Mouse (Mus musculus) spleen, adult 12 weeks (tissue): ENCODE data around the gene Homer1.

Experiments used
- DNase-seq: peaks from one replicate; pipeline ENCODE4 v3.0.0; 2022; ENCODE audit warnings: low spot score

Gene Homer1

DNA sequence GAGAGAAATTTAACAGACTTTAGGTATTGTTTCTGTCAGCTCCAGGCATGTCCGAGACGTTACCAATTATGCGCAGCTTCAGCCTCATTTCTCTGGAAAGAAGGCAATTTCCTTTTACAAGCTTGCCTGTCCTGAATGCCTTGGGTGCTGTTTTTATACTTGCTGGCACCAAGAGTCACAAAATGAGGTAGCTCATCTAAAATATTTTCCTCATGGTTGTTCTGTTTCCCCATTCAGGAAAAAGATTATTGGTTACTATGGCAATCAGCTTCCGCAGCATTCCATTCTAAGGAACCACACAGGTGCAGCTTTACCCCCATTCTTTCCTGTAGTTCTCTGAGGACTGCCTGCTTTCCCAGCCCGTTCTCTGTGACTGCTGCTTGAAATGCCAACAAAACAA is at the start of gene Homer1:
Gene Homer1, plus strand, starts transcription at position 320 of the 400 bp plus-strand sequence.
- no peak for DNase-seq

DNA sequence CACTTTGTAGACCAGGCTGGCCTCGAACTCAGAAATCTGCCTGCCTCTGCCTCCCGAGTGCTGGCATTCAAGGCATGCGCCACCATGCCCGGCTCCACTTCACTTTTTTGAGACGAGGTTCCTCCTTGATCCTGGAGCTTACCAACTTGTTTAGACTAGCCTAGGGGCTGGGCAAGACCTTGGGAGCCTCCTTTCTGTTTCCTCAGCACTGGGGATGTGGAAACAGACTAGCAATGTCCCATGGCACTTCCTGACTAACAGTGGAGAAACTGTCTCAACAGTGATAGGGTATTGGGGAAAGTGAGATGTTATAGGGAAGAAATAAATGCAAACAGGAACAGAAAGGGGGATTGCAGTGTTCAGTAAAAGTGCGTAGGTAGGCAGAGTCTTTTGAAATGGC is 47.7 kb upstream of the Homer1 start:
- DNase-seq = no peak

DNA sequence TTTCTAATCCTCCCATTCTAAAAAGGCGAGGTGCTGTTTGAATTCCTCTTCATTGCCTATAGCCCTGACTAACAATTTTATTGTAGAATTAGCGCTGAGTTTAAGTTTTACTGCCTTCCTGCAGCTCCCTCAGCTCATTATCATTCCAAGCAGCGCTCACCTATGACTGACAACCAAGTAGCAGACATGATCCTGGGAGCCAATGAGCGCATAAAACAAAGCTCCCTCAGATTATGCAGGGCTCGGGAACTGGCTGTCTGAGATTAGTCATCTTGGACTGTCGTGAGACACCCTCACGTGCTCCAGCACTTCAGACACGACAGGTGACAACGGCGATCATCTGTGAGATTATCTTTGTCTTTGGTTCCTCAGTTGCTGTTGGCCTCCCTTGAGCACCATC is 47.3 kb upstream of the Homer1 start:
- DNase-seq = no peak

DNA sequence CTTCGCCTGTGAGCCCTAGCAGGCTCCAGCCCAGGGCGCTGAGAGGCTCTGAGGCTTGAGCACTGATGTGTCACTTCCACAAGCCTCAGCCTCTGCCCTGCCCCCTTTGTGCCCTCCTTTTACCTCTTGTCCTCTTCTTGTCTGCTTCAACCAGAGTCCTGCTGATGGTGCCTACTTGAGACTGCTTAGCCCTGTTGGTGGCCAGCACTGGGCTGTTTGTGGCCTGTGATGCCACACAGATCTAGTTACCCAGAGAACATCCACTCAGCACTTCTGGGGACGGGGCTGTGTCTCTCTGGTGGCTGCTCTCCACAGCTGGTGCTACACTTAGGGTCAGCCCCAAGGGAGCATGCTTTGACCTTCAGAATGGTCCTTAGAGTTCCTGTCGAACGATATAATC is 46.5 kb upstream of the Homer1 start:
- no peak for DNase-seq

DNA sequence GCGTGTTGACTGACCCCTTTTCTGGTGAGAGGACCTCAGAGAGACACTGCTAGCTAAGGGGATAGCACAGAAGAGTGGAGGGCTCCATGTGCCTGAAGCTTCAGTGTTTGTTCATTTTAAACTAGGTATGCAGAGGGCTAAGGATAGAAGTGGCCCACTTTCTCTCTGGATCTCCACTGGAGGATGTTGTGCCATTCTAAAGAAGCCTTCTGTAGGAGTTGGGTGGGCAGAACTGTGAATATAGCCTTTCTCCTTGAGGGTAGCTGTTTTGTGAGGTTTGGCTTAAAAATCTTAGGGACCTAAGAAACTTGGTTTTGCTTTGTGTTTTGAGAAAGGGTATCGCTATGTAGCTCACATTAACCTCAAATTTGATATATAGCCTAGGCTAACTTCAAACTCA is 32.3 kb upstream of the Homer1 start:
- no peak for DNase-seq

DNA sequence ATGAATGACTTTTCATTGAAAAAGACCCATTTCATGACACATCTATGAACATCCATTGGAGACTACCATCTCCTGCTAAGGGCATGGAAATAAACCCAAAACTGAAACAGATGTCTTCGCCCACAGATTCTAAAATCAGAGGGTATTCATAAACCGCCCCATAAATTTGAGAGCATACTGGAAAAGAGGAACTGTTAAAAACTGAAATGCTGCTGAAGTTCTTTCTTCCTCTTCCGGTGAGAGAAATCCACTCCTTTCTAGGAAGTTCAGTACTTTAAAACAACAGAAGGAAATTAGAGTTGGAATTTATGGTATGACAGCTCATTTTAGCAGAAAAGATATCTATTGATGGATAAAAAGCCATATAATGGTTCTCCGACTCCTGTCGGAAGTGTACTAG is 1.1 kb downstream of the Homer1 start:
- DNase-seq = no peak

DNA sequence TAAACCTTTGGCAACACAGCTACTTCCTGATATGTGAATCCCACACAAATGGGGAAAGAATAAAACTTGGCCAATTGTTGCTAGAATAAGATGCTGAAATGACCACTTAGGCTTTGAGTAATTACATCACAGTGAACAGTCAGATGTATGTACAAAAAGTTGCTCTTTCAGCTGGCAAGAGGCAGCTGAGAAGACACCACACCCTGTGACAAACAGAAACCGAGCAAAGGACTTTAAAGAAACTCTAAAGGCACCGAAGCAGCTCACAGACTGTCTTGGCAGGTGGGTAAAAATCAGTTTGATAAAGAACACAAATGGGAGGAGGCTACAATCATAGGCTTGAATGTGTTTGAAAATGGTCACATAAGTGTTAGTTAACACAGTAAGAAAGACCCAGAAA is 1.6 kb downstream of the Homer1 start:
- no peak for DNase-seq

DNA sequence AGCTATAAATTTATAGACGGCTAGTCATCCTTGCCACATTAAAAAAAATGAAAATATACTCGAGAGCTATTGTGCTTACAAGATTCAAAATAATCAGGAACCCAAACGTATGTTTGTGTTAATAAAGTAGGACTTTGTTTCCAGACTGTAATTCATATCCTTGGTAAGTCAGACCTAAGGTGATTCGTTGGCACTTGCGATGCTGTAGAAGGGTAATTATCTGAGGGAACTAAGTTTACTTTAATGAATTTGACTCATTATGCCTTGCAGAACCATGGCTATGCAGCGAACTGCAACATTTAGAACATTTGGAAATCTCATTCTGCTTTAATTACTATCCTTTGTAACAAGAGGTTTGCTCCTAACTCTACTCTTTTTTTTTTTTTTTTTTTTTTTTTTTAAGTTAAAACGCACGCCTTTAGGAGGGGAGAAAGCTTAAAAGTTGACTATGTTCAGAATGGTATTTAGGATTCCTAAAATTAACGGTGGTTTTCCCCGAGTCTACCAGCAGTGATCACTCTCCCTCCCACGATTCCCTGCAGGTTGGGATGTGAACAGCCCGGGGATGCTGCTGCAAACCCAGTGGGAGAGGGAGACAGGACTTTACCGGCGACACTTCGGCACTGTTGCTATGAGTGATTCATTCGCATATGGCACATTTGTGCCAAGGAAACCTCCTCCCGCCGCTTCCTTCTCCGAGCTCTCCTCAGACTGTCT is 3.6 kb downstream of the Homer1 start:
- no peak for DNase-seq

DNA sequence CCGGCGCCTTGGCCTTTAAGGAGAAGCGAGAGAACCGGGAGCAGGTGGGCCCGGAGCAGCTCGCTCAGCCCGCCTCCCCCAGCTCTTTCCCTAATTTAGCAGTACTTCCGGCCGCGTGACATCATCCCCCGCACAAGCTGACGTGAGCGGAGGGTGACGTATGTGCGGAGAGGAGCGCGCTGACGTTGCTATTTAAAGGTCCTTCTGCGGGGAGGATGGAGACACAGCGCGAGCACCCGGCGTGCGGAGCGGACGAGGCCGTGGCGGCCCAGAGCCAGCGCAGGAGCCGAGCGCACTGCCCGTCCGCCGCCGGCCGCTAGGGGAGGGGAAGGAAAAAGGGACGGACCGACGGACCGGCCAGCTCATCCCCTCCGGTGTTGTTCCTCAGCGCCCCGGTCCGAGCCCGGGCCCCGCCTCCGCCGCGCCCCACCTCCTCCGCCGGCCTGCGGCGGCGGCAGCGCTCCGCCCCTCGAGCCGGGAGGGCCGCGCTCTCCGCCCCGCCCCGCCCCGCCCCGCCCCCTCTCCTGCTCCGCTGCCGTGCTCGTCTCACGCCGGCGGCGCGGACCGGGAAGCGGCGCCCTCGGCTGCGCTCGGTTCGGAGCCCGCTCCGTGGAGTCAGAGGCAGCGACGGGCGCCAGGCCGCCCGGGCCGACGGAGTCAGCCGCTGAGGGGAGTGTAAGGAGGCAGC is 4.3 kb downstream of the Homer1 start:
- DNase-seq = peak; percentile 91

DNA sequence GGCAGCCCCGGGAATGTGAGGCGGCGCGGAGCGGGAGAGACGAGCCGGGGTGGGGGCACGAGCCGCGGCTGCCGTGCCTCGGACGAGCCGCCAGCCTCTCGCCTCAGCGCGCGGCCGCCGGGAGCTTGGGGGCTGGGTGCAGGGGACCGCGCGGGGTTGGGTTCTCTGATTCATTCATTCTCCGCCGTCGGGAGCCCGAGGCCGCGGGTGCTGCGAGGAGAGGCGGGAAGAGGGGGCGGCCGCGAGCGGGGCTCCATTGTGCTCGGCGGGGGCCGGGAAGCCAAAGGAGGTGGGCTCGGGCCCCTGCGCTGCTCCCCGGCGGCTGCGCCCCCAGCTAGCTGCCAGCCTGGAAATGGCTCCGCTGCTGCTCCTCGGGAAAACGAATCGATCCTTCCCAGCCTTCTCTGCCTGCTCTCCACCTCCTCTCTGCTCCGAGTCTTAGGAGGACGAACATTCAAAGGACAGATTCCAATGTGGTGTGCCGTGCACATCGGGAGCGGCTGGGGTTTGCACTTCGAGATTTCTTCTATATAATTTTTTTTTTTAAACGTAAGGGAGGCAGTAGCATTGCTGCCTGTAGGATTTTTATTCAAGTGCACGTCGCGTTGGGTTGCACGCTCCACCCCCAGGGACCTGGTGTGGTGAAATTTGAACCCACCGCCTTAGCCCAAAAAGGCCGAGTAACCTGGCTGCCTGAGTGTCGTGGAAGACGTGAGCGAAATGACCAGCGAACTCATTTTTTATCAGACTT is 5.0 kb downstream of the Homer1 start:
- DNase-seq = no peak

DNA sequence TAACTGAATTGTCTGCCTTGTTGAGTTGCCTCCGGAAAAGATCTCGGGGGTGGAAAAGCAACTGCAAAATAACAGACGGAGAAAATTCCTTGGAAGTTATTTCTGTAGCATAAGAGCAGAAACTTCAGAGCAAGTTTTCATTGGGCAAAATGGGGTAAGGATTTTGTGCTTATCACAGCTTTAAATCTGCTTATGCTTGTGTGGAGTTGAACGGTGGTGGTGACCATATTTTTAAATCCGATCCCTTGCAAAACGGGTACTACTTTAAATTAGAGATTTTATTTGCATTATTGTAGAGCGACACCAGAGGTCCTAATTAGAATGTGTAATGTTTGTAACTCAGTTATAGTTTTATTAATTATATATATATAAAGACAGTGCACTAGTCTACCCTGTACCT is 5.7 kb downstream of the Homer1 start:
- no peak for DNase-seq

DNA sequence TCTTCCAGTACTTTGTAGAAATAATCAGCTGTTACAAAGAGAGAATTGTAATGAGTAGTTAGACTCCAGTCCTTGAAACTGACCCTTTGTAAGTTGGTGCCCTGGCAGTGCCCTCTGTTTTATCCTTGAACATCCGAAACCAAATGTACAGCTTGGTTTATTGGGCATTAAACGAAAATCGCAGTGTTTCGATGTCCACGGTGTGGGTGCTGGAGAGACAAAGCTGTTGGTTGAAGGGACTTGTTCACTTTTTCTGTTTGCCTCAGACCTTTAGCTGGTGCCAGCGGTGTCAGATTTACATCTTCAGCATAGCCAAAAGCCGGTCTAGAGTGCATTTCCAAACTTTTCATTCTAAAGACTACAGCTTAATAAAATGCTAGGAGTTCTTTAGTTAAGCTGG is 6.2 kb downstream of the Homer1 start:
- no peak for DNase-seq

DNA sequence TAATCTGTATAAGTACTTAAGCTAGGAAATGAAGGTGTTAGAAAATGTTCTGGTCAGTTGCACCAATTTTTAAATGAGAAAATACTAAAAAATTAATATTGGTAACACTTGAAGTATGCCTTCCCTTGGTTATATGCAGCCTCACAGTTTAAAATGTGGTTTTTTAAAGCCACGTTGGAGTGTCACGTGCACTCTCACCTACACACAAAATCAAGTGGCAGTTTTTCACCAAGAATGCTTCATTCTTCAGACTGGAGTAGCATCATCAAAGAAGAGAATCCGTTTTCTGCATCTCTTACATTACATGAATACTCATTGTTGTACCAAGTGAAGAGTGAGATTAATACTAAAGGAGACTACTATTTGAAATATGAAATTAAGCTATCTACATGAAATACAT is 7.1 kb downstream of the Homer1 start:
- DNase-seq = no peak

DNA sequence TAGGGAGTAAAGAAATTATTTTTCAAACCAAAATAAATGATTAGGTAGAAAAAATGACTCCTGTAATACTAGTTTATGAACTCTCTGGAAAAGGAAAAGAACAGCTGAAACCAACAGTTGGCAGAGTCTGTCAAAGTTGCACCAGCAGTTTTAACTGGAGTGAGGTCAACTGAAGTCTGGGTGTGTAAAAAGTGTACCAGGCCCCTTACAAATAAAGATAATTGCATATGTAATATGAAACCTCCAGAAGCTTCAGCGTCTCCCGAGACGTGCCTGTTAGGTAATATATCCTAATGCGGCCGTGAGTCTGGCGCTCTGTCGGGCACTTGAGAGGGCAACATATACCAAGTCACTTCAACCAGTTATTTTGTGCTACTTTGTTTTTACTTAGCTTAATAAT is 8.3 kb downstream of the Homer1 start:
- no peak for DNase-seq

DNA sequence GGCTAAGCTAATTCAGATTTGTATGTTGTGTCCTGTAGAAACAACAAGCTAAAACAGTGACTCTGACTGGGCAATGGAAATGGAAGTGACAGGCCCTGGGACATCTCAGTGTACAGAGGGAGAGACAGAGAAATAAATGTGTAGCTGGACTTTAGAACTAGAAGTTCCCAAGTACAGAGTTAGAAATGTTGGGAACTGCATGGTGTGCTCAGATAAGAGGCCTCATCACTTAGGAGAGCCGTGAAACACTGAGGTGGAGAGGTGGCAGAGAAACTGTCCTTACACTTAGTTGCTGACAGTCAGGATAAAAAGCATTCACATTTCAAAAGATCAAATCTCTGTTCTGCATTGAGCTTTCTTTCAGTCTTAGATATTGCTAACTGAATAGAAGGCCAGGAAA is 9.9 kb downstream of the Homer1 start:
- DNase-seq = no peak

DNA sequence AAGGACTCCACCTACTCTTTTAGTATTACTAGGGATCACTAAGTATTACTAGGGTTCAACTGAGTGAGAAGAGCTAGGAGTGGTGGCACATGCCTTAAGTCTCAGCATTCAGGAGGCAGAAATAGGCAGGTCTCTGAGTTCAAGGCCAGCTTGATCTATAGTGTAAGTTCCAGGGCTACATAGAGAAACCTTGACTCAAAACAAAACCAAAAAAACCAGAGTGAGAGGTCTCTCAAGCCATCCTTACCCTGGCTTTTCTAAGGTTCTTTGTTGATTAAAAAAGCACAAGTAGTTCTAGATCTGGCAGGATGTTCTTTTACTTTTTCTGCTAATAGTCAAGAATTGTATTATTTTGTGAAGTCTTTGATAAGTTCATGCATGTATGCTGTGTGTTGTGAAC is 13.1 kb downstream of the Homer1 start:
- DNase-seq = no peak

DNA sequence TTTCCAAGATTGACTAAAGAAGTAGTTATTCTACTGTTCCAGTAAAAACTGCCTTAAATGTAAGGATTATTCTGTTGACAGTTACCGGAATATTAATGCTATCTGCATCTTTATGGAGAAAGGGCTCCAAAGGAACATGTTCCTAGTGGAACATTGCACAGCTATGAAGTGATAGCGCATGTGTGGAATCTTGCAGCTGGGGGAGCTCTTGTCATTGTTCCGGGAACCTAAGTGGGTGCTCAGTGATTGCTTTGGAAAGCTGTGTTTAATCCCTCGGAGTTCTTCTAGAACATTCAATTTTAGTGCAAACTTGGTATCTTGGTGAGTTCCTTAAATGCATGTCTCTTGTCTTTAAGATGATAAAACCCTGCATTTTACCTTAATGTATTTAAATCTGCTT is 14.9 kb downstream of the Homer1 start:
- no peak for DNase-seq

DNA sequence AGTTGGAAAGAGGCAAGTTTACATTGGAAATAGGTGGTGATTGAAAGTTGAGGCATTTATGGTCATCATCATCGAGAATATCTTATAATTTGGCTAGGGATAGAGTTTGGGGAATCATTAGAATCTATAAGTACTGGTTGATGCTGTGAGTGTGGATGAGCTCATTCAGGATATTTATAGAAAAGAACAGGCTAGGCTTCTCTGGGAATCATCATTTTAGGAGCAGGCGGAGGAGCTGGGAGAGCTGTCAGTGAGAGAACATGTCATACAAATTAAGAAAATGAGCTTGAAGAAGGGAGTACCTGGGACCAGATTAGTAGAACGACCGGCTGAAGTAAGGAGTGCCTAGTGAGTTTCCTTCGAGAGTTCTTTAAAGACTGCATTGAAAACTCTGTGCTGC is 20.7 kb downstream of the Homer1 start:
- DNase-seq = no peak

DNA sequence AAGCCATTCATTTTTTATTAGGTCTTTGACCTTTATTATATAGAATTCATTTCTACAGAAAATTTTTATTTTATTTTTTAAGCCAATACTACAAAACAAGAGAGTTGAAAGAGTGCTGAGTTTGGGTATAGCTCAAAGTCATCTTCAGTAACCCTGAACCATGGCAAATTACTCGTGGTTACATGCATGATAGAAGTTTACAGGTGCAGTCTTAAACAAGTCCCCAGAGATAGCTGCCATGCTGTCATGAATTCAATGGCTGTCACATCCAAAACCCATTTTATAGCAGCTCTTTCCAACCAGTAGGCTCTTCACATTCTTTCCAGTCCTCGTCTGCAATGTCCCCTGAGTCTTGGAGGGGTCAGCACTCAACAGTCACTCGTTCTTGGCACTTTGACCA is 26.9 kb downstream of the Homer1 start:
- DNase-seq = no peak

DNA sequence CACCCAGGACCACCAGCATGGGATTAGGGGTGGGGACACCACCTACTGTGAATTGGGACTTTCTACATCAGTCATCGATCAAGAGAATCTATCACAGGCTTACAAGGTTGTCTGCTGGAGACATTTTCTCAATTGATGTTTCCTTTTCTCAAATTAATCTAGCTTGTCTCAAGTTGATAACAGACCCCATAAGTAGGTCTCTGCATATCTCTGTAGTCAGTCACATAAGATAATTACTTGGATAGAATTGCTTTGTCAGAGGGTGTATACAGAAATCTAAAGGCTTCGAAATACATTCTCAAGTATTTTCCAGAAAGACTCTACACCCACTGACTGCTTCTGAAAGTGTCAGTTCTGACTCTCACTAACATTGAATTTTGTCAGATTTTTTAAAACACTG is 32.3 kb downstream of the Homer1 start:
- no peak for DNase-seq

DNA sequence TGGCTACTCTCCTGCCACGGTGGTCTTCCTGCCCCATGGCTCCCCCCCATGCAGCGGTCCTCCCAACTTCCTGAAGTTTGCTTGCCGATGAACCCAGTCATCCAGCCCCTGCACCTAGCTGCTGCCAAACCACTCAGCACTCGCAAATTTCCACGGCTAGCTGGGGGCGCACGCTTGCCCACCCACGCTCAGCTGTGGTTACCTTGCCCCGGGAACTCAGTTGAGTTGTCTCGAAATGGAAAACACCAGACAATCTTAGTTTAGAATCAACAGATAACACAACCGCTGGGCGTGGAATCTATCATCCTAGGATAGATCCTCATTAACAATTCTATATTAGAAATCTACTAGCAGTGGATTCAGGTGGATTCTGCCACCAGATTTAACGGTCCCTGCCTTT is 33.1 kb downstream of the Homer1 start:
- DNase-seq = no peak

DNA sequence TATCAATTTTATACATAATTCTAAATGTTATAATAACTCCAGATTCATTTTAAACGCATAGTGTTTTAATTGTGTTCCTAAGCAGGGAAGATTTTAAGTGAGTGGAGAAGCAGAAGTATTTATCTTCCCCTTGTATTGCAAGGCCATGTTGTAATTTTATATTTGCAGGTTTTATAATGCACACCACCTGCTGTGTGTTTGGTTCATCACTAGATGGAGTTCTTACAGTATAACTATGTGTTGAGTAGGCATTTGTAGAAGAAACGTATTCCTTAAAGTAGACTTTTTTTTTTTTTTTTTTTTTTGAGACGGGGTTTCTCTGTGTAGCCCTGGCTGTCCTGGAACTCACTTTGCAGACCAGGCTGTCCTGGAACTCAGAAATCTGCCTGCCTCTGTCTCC is 35.9 kb downstream of the Homer1 start:
- DNase-seq = no peak

DNA sequence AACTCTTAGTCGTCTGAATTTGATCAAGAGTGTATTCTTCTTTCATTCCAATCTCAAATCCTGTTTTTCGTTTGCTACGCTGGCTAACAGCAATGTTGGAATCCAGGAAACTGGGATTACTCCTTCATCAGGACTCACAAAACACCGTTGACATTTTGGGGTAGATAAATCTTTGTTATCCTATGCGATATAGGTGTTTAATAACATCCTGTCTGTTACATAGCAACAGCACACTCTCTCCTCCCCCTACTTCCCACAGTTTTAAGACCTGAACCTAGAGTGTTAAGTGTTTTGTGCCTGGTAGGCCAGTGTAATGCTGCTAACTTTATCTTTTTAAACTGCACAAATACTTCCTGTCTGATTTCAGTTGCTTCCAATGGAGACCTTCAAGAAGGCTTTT is 39.0 kb downstream of the Homer1 start:
- DNase-seq = no peak
